Mouse (Mus musculus) lung, postnatal 0 days (tissue): ENCODE measurements around the gene Evl.

Experiments
- CTCF ChIP-seq: IDR thresholded peaks from 2 replicates; pipeline ENCODE4 v1.5.1; 2016; ENCODE audit warnings: antibody characterized with exemption, mild to moderate bottlenecking
- EP300 ChIP-seq: IDR thresholded peaks from 2 replicates; pipeline ENCODE4 v1.6.1; 2016; ENCODE audit warnings: antibody characterized with exemption, mild to moderate bottlenecking, control low read depth

GRCm38 (mm10) chr12:108619853-108620416 lies 65.4 kb downstream of the Evl start:
- no peak for TF ChIP-seq CTCF
- TF ChIP-seq EP300: no peak
